Mouse (Mus musculus) heart, postnatal 25 days (tissue): ENCODE results near the gene Patj. TPM values are rescaled to one million over a fixed set of nuclear protein-coding genes. Genes with fewer than 3 reads are reported as not detected.
A peak's percentile ranks its signal among the peaks of the same experiment; 100 is the strongest.
"Not testable (repeated sequence)": the region's sequence is repeated elsewhere in the genome, so short reads cannot be mapped to it uniquely, and the experiment has no call there.

ENCODE experiments used
- DNase-seq: peaks from one replicate; pipeline ENCODE4 v3.0.0; 2022; ENCODE audit warnings: low spot score
- intact Hi-C: fragments of 180-260 bp; cut with DNase I; formaldehyde crosslinking; loops from one replicate; pipeline ENCODE4 v1.15.1; 2025
- total RNA-seq, 2 experiments: library from RNA; stranded (reverse); gene quantifications; 2 replicates each; pipeline ENCODE4 v1.2.3; 2021

Patj gene
- 10 to 100 TPM; 14.8 to 15.1 TPM for total RNA-seq

- DNase-seq = peak; percentile 5
These were observed at the start of gene Patj for GRCm38 (mm10) chr4:98395690-98396437. Gene Patj (plus strand): TSS chr4:98395785.

GRCm38 (mm10) chr4:98348580-98348979 is 47.0 kb upstream of the Patj start:
- intact Hi-C loops = no loop called here
- no peak for DNase-seq

More at GRCm38 (mm10) chr4:98395690-98396437, at the start of gene Patj:
- intact Hi-C loops = no loop called here

DNA sequence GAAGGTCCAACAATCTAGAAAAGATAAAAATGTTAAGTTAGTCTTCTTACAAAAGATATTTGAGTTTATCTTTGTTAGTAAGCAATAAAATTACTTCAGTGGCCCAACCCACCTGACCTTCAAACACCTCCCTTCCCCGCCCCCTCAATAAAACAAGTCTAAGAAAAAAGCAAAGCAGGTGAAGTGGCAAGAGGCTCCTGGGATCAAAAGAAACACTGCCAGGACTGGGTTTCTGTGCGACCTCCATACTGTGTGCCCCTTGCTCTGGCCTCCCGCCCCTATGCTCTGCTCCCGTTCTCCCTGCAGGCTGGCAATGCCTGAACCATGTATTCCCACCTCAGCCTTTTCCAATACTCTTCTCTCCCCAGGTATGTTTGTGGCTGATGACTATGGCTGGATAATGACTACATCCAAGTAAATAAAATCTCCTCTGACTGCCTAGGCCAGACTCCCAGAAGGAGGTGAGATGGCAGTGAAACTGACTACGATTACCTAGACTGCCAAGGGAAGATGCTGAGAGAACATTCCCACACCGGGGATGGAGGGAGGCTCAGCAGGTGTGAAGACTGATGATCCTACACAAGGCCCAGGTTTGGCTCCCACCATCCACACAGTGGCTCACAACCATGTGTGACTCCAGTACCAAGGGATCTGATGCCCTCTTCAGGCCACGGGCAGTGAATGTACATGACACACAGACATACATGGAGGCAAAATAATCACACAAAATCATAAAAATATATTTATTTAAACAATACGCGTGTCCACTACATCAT is 37.4 kb upstream of the Patj start:
- no peak for DNase-seq
- intact Hi-C loops = no loop called here

- no peak for DNase-seq
- intact Hi-C loops = loop anchor here (5.0 kb wide), 1 partner anchor 67 kb away; no protein-coding TSS in a partner anchor
These were observed 20.2 kb upstream of the Patj start for GRCm38 (mm10) chr4:98375401-98375800.

DNA sequence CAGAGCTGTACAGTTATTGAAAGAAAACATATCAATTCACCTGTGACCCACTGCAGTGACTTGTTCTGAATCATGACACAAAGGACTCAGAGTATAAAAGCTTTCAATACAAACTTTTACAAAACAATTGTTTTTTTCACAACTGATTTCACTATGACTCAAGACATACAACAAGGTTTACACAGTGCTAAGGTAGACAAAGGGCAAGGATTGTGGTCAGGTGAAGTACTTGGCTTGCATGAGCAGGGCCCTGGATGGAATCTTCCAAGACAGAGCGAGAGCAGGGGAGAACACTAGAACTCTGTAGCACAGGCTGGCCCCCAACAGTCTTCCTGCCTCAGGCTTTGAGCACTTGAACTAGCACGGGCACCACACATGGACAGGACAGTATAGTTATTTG is 18.6 kb upstream of the Patj start:
- no peak for DNase-seq
- intact Hi-C loops = loop anchor here (5.0 kb wide), 1 partner anchor 65 kb away; no protein-coding TSS in a partner anchor

DNA sequence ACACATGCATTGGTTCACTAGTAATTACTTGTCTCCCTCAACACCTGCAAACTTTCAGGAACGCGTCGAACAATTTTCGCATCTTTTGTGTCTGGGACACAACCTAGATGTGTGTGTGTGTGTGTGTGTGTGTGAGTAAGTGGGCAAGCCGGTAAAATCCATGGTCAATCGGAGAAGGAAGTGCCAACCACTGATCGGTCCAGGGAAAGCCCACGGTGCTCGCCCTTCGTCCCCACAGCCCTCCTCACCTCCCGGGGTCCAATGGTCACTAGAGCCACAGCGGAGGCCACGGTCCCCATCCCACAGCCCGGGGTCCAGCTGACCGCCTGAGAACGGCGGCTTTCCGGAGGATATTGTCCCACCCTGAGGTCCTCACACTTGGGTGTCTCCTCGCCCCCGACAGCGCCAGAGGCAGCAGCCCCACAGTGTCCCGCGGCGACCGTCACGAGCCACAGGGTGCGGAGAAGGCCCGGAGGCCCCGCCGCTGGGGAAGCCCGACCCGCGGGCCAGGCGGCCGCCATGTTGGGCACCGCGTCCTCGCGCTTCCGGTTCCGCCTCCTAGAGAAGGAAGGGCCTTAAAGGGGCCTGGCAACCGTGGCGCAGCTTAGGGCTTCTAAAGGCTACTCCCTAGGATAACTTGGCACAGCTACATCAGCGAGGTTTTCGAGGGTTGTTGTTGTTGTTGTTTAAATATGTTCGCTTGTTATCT is 12.7 kb upstream of the Patj start, which contains the start of gene Tm2d1:
TSS of gene Tm2d1 (minus strand) at position 591 of the 709 bp plus-strand sequence.
- intact Hi-C loops = loop anchor here (5.0 kb wide), 1 partner anchor 631 kb away; no protein-coding TSS in a partner anchor

GRCm38 (mm10) chr4:98385036-98385435 is 10.5 kb upstream of the Patj start:
- intact Hi-C loops = no loop called here
- no peak for DNase-seq

More for the DNA sequence above, 12.7 kb upstream of the Patj start, which contains the start of gene Tm2d1:
- peak; percentile 67 for DNase-seq

DNA sequence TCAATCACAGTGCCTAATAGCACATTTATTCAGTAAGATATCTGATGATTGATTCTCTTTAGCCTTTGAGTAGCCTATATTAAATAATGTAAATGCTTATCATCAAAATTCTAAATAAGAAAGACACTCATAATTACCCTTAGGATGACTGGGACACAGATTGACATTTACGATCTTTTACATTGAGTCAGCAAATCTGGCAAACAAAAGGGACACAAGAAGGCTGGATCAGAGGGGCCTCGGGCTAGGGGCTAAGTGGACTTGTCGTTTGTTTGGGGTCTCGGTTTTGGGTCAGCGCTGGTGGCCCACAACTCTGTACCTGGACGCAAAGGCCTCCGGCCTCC is 267 bp upstream of the Patj start:
- intact Hi-C loops = no loop called here
- DNase-seq = no peak

- intact Hi-C loops = no loop called here
- DNase-seq = no peak
These were observed 5.5 kb downstream of the Patj start for GRCm38 (mm10) chr4:98400926-98401583.

DNA sequence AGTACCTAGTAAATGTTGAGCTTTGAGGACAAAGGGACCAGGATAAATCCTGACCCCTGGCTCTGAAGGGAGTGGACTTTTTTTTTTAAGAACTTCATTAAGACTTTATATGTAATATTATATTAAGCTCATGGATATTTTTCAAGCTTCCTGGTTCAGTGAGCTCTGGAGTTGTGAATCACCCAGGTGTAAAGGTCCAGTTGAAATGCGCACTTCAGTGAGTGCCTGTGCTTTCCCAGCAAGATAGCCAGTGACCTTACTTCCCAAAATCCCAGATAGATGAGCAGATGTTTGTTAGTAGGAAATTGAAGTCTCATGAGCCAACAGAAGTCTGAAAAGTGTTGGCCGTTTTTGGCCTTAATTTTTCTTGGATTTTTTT is 6.0 kb downstream of the Patj start:
- intact Hi-C loops = no loop called here
- no peak for DNase-seq

DNA sequence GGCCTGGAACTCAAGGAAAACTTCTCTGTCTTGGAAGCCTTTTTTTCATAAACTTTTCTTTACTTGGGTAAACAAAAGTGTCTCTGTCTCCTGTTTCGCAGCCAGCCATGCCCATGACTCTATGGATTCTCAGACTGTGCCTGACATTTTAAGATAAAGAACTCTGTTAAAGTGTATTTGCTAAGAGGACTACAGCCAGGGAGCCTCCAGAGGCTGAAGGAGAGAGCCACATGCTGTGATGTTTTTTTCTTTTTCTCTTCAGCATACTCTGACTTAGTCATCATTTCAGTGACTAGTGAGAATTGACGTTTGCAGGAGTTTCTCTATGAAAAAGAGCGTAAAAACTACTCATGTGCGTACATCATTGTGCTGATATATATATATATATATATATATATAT is 7.9 kb downstream of the Patj start:
- DNase-seq = no peak
- intact Hi-C loops = no loop called here

GRCm38 (mm10) chr4:98404412-98404811 is 8.8 kb downstream of the Patj start:
- intact Hi-C loops = no loop called here
- no peak for DNase-seq

DNA sequence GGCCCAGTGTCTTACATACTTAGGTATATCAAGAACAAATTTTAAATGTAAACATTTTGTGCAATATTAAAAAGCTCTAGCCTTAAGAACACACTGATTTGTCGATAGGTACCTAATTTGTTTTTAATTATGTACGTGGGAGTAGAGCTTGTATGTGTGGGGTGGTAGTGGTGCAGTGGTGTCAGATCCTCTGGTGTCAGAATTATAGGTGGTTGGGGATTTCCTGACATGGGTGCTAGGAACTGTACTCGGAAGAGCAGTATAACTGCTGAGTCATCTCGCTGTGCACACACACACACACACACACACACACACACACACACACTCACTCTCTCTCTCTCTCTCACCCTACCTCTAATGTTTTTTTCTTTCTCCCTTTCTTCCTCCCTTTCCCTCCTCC is 12.9 kb downstream of the Patj start:
- intact Hi-C loops = no loop called here
- DNase-seq = no peak

GRCm38 (mm10) chr4:98415150-98415549 is 19.6 kb downstream of the Patj start:
- intact Hi-C loops, DNase-seq: not testable (repeated sequence)

- DNase-seq = no peak
- intact Hi-C loops = no loop called here
These were observed 32.8 kb downstream of the Patj start for GRCm38 (mm10) chr4:98428371-98428770.

DNA sequence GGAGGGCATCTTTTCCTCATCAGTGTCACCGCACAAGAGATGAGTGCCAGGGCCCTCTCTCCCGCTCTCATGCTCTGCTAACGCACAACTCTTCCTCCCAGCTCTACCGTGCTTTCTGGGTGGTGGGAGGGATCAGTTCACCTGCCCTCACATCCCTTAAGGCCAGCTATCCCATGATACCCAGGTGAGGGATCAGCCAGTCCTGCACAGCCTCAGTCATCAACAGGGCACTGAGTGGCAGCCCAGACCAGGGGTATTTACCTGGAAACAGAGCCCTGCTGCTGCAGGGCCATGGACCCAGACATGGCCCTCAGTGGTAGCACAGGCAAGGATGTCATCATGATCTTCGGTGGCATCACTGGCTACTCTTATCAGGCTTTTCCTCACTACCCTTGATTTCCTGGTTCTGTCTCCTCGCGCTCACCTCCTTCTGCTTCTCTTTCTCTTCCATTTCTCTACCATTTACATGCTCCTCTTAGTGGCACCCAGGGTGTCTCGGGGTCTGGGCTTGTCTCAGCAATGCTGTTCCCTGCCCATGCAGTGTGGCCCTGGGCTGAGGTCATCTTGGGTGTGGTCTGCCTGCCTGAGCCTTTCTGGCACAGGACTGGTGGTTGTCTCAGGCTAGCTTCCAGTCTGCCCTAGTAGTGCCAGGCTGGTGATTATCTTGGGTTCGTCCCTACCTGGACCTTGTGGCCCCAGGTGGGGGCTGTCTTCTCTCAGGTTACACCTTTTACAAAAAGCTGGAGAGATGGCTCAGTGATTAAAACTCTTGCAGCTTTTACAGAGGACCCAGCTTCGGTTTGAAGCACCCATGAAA is 40.3 kb downstream of the Patj start:
- no peak for DNase-seq
- intact Hi-C loops = no loop called here

- intact Hi-C loops = no loop called here
These were observed 41.2 kb downstream of the Patj start for GRCm38 (mm10) chr4:98436664-98437363.

GRCm38 (mm10) chr4:98439261-98440005 is 43.8 kb downstream of the Patj start:
- DNase-seq = no peak
- intact Hi-C loops = loop anchor here (5.0 to 10.0 kb wide), 5 partner anchors 62 to 875 kb away; no protein-coding TSS in a partner anchor

More at GRCm38 (mm10) chr4:98436664-98437363, 41.2 kb downstream of the Patj start:
- no peak for DNase-seq
